Mouse (Mus musculus) liver, embryonic 13.5 days (tissue): ENCODE data around the gene Osbpl7. TPM values are rescaled to one million over a fixed set of nuclear protein-coding genes. Genes with fewer than 3 reads are reported as not detected.

Experiments used
- ATAC-seq: fragments of 200-750 bp; cut with Nextera tagmentation; 2 replicates; pipeline ENCODE4 v1.8.0; 2017; ENCODE audit warnings: low read depth, mild to moderate bottlenecking, moderate number of reproducible peaks, moderate library complexity
- DNase-seq: peaks from one replicate; pipeline ENCODE4 v3.0.0; 2022
- H3K27ac ChIP-seq: fragments of 300-500 bp; sonication (generic); 2 replicates; pipeline ENCODE4 v1.5.1; 2015; ENCODE audit warnings: moderate library complexity, mild to moderate bottlenecking, inconsistent platforms
- H3K27me3 ChIP-seq: fragments of 300-500 bp; sonication (generic); 2 replicates; pipeline ENCODE4 v1.6.1; 2015; ENCODE audit warnings: mild to moderate bottlenecking, inconsistent platforms
- H3K36me3 ChIP-seq: fragments of 300-500 bp; sonication (generic); 2 replicates; pipeline ENCODE4 v1.6.1; 2015; ENCODE audit warnings: mild to moderate bottlenecking, inconsistent platforms
- H3K4me1 ChIP-seq: fragments of 300-500 bp; sonication (generic); replicated peaks from 2 replicates; pipeline ENCODE4 v1.6.1; 2015; ENCODE audit warnings: inconsistent platforms
- H3K4me2 ChIP-seq: fragments of 300-500 bp; sonication (generic); 2 replicates; pipeline ENCODE4 v1.6.1; 2015; ENCODE audit warnings: inconsistent platforms, mild to moderate bottlenecking, moderate library complexity
- H3K4me3 ChIP-seq: fragments of 300-500 bp; sonication (generic); replicated peaks from 2 replicates; pipeline ENCODE4 v1.5.1; 2015; ENCODE audit warnings: mild to moderate bottlenecking, inconsistent platforms
- H3K9ac ChIP-seq: fragments of 300-500 bp; sonication (generic); 2 replicates; pipeline ENCODE4 v1.6.1; 2015; ENCODE audit warnings: mild to moderate bottlenecking, inconsistent platforms
- H3K9me3 ChIP-seq: fragments of 300-500 bp; sonication (generic); replicated peaks from 2 replicates; pipeline ENCODE4 v1.6.1; 2016; ENCODE audit warnings: inconsistent platforms
- whole genome bisulfite sequencing: fragments of 180-500 bp; shearing (Covaris S2); methylation state at CpG from one replicate; pipeline ENCODE4 v1.1.7; 2015; ENCODE audit not compliant: insufficient replicate concordance; 5-methylcytosine and 5-hydroxymethylcytosine counted together
- polyA plus RNA-seq: library from polyadenylated mRNA; unstranded; fragments of >200 nt; fragmentation: Nextera tagmentation; extraction: Ambion mirVana; gene quantifications from 2 replicates; pipeline ENCODE4 v1.2.1, GENCODE M21; 2015

The Osbpl7 gene
- polyA plus RNA-seq, 1 experiment from 2014 or later, result 2.7 TPM

- H3K9ac ChIP-seq, result no peak overlapping the region
- H3K4me1 ChIP-seq, result 0 out of 2 replicates have a peak, but pooled peaks cover 3% of the 10 kb centered on the region
- ATAC-seq (0 out of 2 replicates have a peak, but pooled peaks have one; percentile 18), DNase-seq (no peak)
- no peak overlapping the region for H3K27ac ChIP-seq
- WGBS, result 67% methylated on average over 22 of the region's 22 CpGs
- H3K27me3 ChIP-seq, result no peaks in the 10 kb centered on the region
- H3K9me3 ChIP-seq, result no peaks in the 10 kb centered on the region
- H3K4me3 ChIP-seq, result no peak overlapping the region
- H3K4me2 ChIP-seq, result no peak overlapping the region
- peaks cover 10% of the 10 kb centered on the region for H3K36me3 ChIP-seq
Measured at GRCm38 (mm10) chr11:97066656-97067360, 16.4 kb downstream of the Osbpl7 start.

- H3K4me2 ChIP-seq, result no peak overlapping the region
- DNase-seq, result no peak
- H3K27me3 ChIP-seq, result no peaks in the 10 kb centered on the region
- no peaks in the 10 kb centered on the region for H3K4me1 ChIP-seq
- 56% methylated on average over 1 of the region's 1 CpGs for WGBS
- H3K36me3 ChIP-seq, result peaks cover 10% of the 10 kb centered on the region
- H3K4me3 ChIP-seq, result no peak overlapping the region
- H3K27ac ChIP-seq, result no peak overlapping the region
- no peaks in the 10 kb centered on the region for H3K9me3 ChIP-seq
- no peak for ATAC-seq
- H3K9ac ChIP-seq, result no peak overlapping the region
Measured at GRCm38 (mm10) chr11:97069333-97069732, 18.9 kb downstream of the Osbpl7 start.

- ATAC-seq, result no peak
- 69% methylated on average over 2 of the region's 2 CpGs for WGBS
- no peak overlapping the region for H3K9ac ChIP-seq
Measured at GRCm38 (mm10) chr11:97069770-97070169, 19.3 kb downstream of the Osbpl7 start.

GRCm38 (mm10) chr11:97071129-97071528, 20.7 kb downstream of the Osbpl7 start:
- Histone ChIP-seq H3K9ac (no peak overlapping the region), H3K4me1 (no peaks in the 10 kb centered on the region), H3K36me3 (peaks cover 10% of the 10 kb centered on the region), H3K27me3 (no peaks in the 10 kb centered on the region), H3K27ac (no peak overlapping the region), H3K4me2 (no peak overlapping the region), H3K9me3 (no peaks in the 10 kb centered on the region), H3K4me3 (no peak overlapping the region)
- ATAC-seq, result no peak
- 53% methylated on average over 1 of the region's 1 CpGs for WGBS
- DNase-seq, result no peak

More at GRCm38 (mm10) chr11:97069770-97070169, 19.3 kb downstream of the Osbpl7 start:
- Histone ChIP-seq H3K4me3 (no peak overlapping the region), H3K4me2 (no peak overlapping the region), H3K27ac (no peak overlapping the region), H3K36me3 (peaks cover 10% of the 10 kb centered on the region), H3K27me3 (no peaks in the 10 kb centered on the region), H3K4me1 (no peaks in the 10 kb centered on the region), H3K9me3 (no peaks in the 10 kb centered on the region)
- DNase-seq, result no peak

GRCm38 (mm10) chr11:97072533-97072932, 22.1 kb downstream of the Osbpl7 start:
- Histone ChIP-seq H3K27ac (no peak overlapping the region), H3K36me3 (peaks cover 4% of the 10 kb centered on the region; the same call in 1 of the 2 replicates), H3K9me3 (no peaks in the 10 kb centered on the region), H3K4me3 (no peak overlapping the region), H3K27me3 (no peaks in the 10 kb centered on the region), H3K4me2 (no peak overlapping the region), H3K4me1 (no peaks in the 10 kb centered on the region), H3K9ac (no peak overlapping the region)
- ATAC-seq, result no peak
- no peak for DNase-seq
- 25% methylated on average over 3 of the region's 3 CpGs for WGBS

GRCm38 (mm10) chr11:97074235-97074634, 23.8 kb downstream of the Osbpl7 start:
- WGBS, result 58% methylated on average over 8 of the region's 8 CpGs
- no peak for DNase-seq
- H3K36me3 ChIP-seq, result no peaks in the 10 kb centered on the region

GRCm38 (mm10) chr11:97078751-97079150, 28.3 kb downstream of the Osbpl7 start:
- H3K4me3 ChIP-seq, result no peak overlapping the region
- H3K4me2 ChIP-seq, result no peak overlapping the region
- no peaks in the 10 kb centered on the region for H3K9me3 ChIP-seq
- H3K27me3 ChIP-seq, result peaks cover 15% of the 10 kb centered on the region
- no peak for DNase-seq
- no peaks in the 10 kb centered on the region for H3K36me3 ChIP-seq
- no peak overlapping the region for H3K27ac ChIP-seq
- 41% methylated on average over 4 of the region's 4 CpGs for WGBS
- no peak overlapping the region for H3K9ac ChIP-seq
- H3K4me1 ChIP-seq, result no peaks in the 10 kb centered on the region
- no peak for ATAC-seq

More at GRCm38 (mm10) chr11:97074235-97074634, 23.8 kb downstream of the Osbpl7 start:
- Histone ChIP-seq H3K4me2 (no peak overlapping the region), H3K9ac (no peak overlapping the region), H3K4me3 (no peak overlapping the region), H3K27me3 (no peaks in the 10 kb centered on the region), H3K9me3 (no peaks in the 10 kb centered on the region), H3K27ac (no peak overlapping the region), H3K4me1 (no peaks in the 10 kb centered on the region)
- no peak for ATAC-seq

GRCm38 (mm10) chr11:97080291-97080690, 29.9 kb downstream of the Osbpl7 start:
- H3K4me1 ChIP-seq, result no peaks in the 10 kb centered on the region
- H3K9me3 ChIP-seq, result no peaks in the 10 kb centered on the region
- no peak for DNase-seq
- H3K4me2 ChIP-seq, result no peak overlapping the region
- H3K4me3 ChIP-seq, result no peak overlapping the region
- peaks cover 29% of the 10 kb centered on the region for H3K27me3 ChIP-seq
- H3K9ac ChIP-seq, result no peak overlapping the region
- no peak for ATAC-seq
- 28% methylated on average over 9 of the region's 9 CpGs for WGBS
- no peaks in the 10 kb centered on the region for H3K36me3 ChIP-seq
- H3K27ac ChIP-seq, result no peak overlapping the region

GRCm38 (mm10) chr11:97082977-97083376, 32.5 kb downstream of the Osbpl7 start:
- Histone ChIP-seq H3K27me3 (peaks cover 29% of the 10 kb centered on the region), H3K27ac (no peak overlapping the region), H3K9me3 (no peaks in the 10 kb centered on the region), H3K36me3 (no peaks in the 10 kb centered on the region), H3K4me2 (no peak overlapping the region), H3K9ac (no peak overlapping the region), H3K4me3 (no peak overlapping the region), H3K4me1 (no peaks in the 10 kb centered on the region)
- DNase-seq (peak; percentile 10), ATAC-seq (no peak)
- WGBS, result 32% methylated on average over 11 of the region's 11 CpGs

GRCm38 (mm10) chr11:97083401-97084140, 33.1 kb downstream of the Osbpl7 start:
- Histone ChIP-seq H3K27ac (no peak overlapping the region), H3K4me3 (no peak overlapping the region), H3K9me3 (0 out of 2 replicates have a peak, but pooled peaks cover 1% of the 10 kb centered on the region), H3K9ac (no peak overlapping the region), H3K36me3 (no peaks in the 10 kb centered on the region), H3K4me1 (no peaks in the 10 kb centered on the region), H3K4me2 (no peak overlapping the region), H3K27me3 (peaks cover 29% of the 10 kb centered on the region)
- DNase-seq (no peak), ATAC-seq (no peak)
- WGBS, result 20% methylated on average over 22 of the region's 22 CpGs

- no peak overlapping the region for H3K27ac ChIP-seq
- H3K36me3 ChIP-seq, result no peaks in the 10 kb centered on the region
- peaks cover 29% of the 10 kb centered on the region for H3K27me3 ChIP-seq
- no peak overlapping the region for H3K4me2 ChIP-seq
- ATAC-seq (no peak), DNase-seq (no peak)
- 0 out of 2 replicates have a peak, but pooled peaks cover 5% of the 10 kb centered on the region for H3K9me3 ChIP-seq
- H3K4me3 ChIP-seq, result no peak overlapping the region
- no peaks in the 10 kb centered on the region for H3K4me1 ChIP-seq
- H3K9ac ChIP-seq, result no peak overlapping the region
- 70% methylated on average over 15 of the region's 15 CpGs for WGBS
Measured at GRCm38 (mm10) chr11:97084821-97085505, 34.5 kb downstream of the Osbpl7 start.
